Mouse (Mus musculus): ENCODE measurements at regions not wholly inside any gene's neighbourhood (a gene's known extent, or its start where the extent isn't known, plus 50 kb on each side); places are given as distances from the start of the nearest gene placed in this dataset.

GRCm38 (mm10) chr1:194281941-194282340 lies 336.1 kb upstream of the Plxna2 start:
- TF ChIP-seq CTCF (conservative IDR thresholded peaks at IDR 0.05; ENCODE audit: low read length) (no peak), POU5F1 (IDR thresholded peaks at IDR 0.05; ENCODE audit: borderline replicate concordance, low read length) (no peak), NANOG (IDR thresholded peaks at IDR 0.05; ENCODE audit: borderline replicate concordance, low read length) (no peak)

Measured in E14TG2a.4 (cell line).